Mouse (Mus musculus): ENCODE measurements around the gene Egfem1. TPM values are rescaled to one million over a fixed set of nuclear protein-coding genes. Genes with fewer than 3 reads are reported as not detected.
A peak's percentile ranks its signal among the peaks of the same experiment; 100 is the strongest.

Gene Egfem1
- total RNA-seq, 2 experiments from 2014 or later = 40.9 to 43.8 TPM

DNA sequence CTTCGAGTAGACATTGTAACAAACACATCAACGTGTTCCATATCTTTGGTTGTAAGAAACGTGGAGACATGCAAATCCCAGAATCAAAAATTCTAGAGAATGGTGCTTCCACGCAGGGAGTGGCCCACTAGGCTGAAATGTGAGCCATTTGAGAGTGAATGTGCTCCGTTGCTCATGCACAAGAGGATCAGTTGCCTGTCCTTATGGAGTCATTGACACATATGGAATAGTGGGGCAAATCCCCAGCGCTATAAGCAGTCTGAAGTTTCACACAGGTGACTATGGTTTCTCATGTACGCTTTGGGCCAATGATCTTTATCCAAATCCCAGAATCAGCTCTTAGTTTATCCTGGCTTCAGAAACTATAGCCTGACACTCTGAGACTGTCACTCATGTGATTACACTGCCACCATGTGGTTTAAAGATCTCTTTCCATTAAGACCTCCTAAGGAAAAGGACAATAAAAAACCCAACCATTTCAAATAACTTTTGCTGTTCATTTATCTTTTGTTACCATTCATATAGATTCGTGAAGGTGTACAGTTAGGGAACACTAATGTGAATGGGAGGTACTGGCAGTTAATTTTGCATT, 644.6 kb downstream of the Egfem1 start:
- Histone ChIP-seq H3K4me3 (no peak overlapping the region), H3K27ac (no peak overlapping the region)
- peak; percentile 83 for TF ChIP-seq CTCF (conservative IDR thresholded peaks at IDR 0.05)
- DNase-seq (ENCODE audit: low spot score in 2 of 2) = peak; percentile 34 to 41

DNA sequence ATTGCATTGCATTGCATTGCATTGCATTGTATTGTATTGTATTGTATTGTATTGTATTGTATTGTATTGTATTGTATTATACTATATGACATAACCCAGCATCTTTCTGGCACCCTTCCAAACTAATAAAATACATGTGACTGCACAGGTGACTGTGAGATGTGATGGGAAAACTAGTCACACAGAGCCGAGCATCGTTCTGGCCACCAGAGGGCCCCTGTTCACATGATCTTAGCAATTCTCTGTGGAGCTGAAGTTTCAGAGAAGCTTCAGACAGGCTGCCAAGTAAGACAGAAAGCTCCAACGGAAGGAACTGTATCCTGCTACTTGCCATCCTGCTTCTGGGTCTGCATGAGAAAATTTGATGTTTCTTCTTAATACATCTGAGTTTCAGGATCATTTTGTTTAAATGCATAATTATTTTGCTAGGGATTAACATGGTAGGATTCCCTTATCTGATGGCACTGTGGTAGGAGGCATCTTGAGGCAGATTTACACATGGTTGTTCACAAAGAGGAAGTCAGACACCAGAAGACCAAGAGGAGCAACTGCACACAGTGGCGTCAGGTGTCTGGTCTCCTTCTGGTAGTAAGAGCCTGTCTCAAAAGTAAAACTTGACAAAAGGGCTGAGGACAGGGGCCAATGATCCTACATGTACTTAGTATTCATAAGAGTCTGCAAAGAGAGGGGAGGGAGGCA, 648.4 kb downstream of the Egfem1 start:
- TF ChIP-seq CTCF (conservative IDR thresholded peaks at IDR 0.05) = peak; percentile 80
- DNase-seq (ENCODE audit: low spot score in 2 of 2) = peak; percentile 31 to 34
- Histone ChIP-seq H3K4me3 (no peak overlapping the region), H3K27ac (no peak overlapping the region)

DNA sequence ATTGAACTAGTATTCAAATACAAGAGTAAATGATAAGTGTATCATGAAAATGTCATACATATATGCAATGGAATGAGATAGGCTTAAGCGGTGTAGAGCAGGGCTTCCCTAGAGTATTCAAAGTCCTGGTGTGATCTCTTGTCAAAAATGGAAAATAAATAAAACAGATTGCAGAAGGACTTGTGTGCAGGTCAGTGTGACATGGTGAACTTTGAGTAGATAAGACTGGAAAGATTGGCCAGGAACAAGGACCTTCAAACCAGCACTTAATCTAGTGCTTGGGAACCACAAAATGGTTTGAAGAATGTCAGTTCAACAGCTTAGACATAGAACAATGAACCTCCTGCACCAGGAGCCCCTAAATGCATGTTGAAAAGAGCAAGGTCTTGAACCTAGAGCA, 649.7 kb downstream of the Egfem1 start:
- Histone ChIP-seq H3K27ac (no peak overlapping the region), H3K4me3 (no peak overlapping the region)
- TF ChIP-seq CTCF (conservative IDR thresholded peaks at IDR 0.05) = no peak
- DNase-seq (ENCODE audit: low spot score in 2 of 2) = no peak

DNA sequence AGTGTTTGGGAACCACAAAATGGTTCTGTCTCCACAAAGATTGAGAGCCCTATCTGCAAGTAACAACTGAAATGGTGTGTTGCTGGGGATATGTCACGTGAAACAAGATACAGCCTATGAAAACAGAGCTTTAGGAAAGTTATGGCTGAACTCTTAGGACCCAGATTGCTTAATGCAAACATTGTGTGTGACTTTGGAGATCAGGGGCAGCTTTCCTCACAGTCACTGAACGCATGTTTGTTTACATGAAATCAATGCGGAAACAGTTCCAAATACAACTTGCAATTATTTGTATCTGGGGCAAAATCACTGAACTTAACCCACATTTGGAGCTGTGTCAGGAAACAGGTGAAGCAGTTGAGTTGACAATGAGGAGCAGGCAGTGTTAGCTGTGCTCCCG, 650.8 kb downstream of the Egfem1 start:
- no peak for TF ChIP-seq CTCF (conservative IDR thresholded peaks at IDR 0.05)
- DNase-seq (ENCODE audit: low spot score in 2 of 2) = no peak
- Histone ChIP-seq H3K4me3 (no peak overlapping the region), H3K27ac (no peak overlapping the region)

DNA sequence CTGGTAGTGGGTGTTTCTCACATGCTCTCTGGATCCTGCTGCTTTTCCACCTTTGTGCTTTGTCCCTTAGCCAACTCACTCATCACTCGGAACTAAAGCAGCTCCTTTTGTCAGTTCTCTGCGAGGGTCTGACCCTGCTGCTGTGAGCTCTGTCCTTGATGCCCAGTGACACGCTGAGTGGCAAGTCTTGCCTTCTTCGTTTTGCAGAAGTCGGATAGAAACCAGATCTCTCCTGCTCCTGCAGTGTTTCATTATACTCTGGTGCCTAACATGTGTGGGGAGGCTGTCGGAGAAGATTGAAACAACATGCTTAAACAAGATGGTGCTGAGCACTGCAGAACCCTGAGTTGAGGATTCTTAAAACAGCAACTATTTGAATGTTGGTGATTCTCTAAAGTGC, 652.4 kb downstream of the Egfem1 start:
- H3K4me3 ChIP-seq = no peak overlapping the region
- H3K27ac ChIP-seq = no peak overlapping the region
- no peak for TF ChIP-seq CTCF (conservative IDR thresholded peaks at IDR 0.05)
- no peak for DNase-seq (ENCODE audit: low spot score in 2 of 2)

DNA sequence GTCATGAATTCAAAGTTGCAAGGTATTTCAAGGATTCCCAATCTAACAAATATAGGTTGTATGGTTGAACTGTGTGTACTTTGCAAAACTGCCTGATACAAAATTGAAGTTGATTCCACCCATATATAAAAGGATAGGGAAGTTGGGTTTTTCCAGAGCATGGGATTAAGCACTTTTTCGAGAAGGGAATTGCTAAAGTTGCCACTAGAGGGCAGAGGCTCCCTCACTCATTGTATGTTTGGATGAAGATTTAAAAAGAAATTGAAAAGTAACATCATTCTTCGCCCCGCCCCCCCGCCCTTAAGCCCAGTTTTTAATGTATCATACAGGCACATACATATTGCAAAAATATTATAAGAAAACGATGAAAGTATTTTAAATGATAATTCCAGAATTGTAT, 657.5 kb downstream of the Egfem1 start:
- H3K4me3 ChIP-seq = no peak overlapping the region
- H3K27ac ChIP-seq = no peak overlapping the region
- peak; percentile 79 for TF ChIP-seq CTCF (conservative IDR thresholded peaks at IDR 0.05)
- DNase-seq (ENCODE audit: low spot score in 2 of 2) = peak in 1 of 2 experiments; percentile 33

Small RNA genes lying within 50 kb of the gene (microRNA-seq; reads per million reads assigned to microRNA genes)
- gene Mir21b (0 reads per million in 2 experiments), gene Mir551b (63.7 to 77.3 reads per million in 2 experiments)

Other genes starting within 250 kb of the Egfem1 start
- not detected for gene Gm1527, start 189.4 kb upstream of the Egfem1 start, total RNA-seq (2021)

Data from layer of hippocampus, adult 2 months (tissue).